Mouse (Mus musculus): ENCODE measurements at regions not wholly inside any gene's neighbourhood (a gene's known extent, or its start where the extent isn't known, plus 50 kb on each side); places are given as distances from the start of the nearest gene placed in this dataset.

GRCm38 (mm10) chr15:5554926-5555325, 310.9 kb upstream of the Ptger4 start:
- Histone ChIP-seq H3K36me3 (replicated peaks in 1 of 2; ENCODE audit: control insufficient read depth in 1 of 2, insufficient read depth in 1 of 2, low read length in 1 of 2) (no peaks in the 10 kb centered on the region), H3K27ac (ENCODE audit: insufficient read depth, low read depth) (no peak overlapping the region), H3K4me2 (ENCODE audit: insufficient read depth, low read depth, poor library complexity, severe bottlenecking) (peak overlapping the region; percentile 75; the same call in 1 of the 2 replicates), H3K9me3 (replicated peaks; ENCODE audit: low read length) (peaks cover 3% of the 10 kb centered on the region), H3K9ac (ENCODE audit: insufficient read depth, low read depth) (peak overlapping the region; percentile 39; the same call in 1 of the 2 replicates), H3K79me2 (replicated peaks; ENCODE audit: control insufficient read depth, extremely low read depth, insufficient read depth, poor library complexity, severe bottlenecking) (no peaks in the 10 kb centered on the region), H3K4me3 (replicated peaks in 1 of 3; ENCODE audit: low read depth in 2 of 3, low read length in 2 of 3, poor library complexity in 1 of 3) (no peak overlapping the region), H3K27me3 (replicated peaks) (no peaks in the 10 kb centered on the region), H3K4me1 (ENCODE audit: control insufficient read depth in 1 of 2, insufficient read depth in 2 of 2) (peaks cover 3 to 36% of the 10 kb centered on the region in 2 experiments; a peak in 2 of 4 replicates)
- DNase-seq (ENCODE audit: extremely low read depth) = peak; percentile 28
- in situ Hi-C loops (cut with MboI; ENCODE audit: low pct_ligation_motif_present, low pct_unique_long_range_greater_than_20kb, low sequenced_read_pairs) = no loop called here
- dilution Hi-C loops (cut with MboI; ENCODE audit: extremely low pct_ligation_motif_present, extremely low pct_unique_long_range_greater_than_20kb, low sequenced_read_pairs) = no loop called here
- no peak for TF ChIP-seq ZNF384 (IDR thresholded peaks at IDR 0.05; ENCODE audit: low read depth, low read length)
- TF ChIP-seq EP300 (IDR thresholded peaks at IDR 0.05; ENCODE audit: low read length) = no peak
- no peak for TF ChIP-seq ETS1 (conservative IDR thresholded peaks at IDR 0.05; ENCODE audit: low read depth, low read length)
- TF ChIP-seq MYC (IDR thresholded peaks at IDR 0.05; ENCODE audit: low read depth, low read length) = no peak
- TF ChIP-seq NRF1 (IDR thresholded peaks at IDR 0.05; ENCODE audit: low read depth, low read length) = no peak
- TF ChIP-seq RAD21 (IDR thresholded peaks at IDR 0.05; ENCODE audit: low read depth, low read length) = no peak
- TF ChIP-seq CHD1 (IDR thresholded peaks at IDR 0.05; ENCODE audit: low read depth, low read length) = no peak
- TF ChIP-seq POLR2AphosphoS2 (IDR thresholded peaks at IDR 0.05; ENCODE audit: low read depth, low read length) = no peak
- TF ChIP-seq SMC3 (IDR thresholded peaks at IDR 0.05; ENCODE audit: low read depth, low read length) = no peak
- TF ChIP-seq MAZ (IDR thresholded peaks at IDR 0.05; ENCODE audit: low read depth, low read length) = no peak
- TF ChIP-seq USF1 (IDR thresholded peaks at IDR 0.05; ENCODE audit: low read depth, low read length) = no peak

GRCm38 (mm10) chr15:5555381-5556066, 311.5 kb upstream of the Ptger4 start:
- H3K27ac ChIP-seq (ENCODE audit: insufficient read depth, low read depth) = no peak overlapping the region
- no peak overlapping the region for H3K4me3 ChIP-seq (replicated peaks in 1 of 3; ENCODE audit: low read depth in 2 of 3, low read length in 2 of 3, poor library complexity in 1 of 3)
- peak overlapping the region; percentile 15; the same call in 1 of the 2 replicates for H3K4me2 ChIP-seq (ENCODE audit: insufficient read depth, low read depth, poor library complexity, severe bottlenecking)
- H3K79me2 ChIP-seq (replicated peaks; ENCODE audit: control insufficient read depth, extremely low read depth, insufficient read depth, poor library complexity, severe bottlenecking) = no peaks in the 10 kb centered on the region
- peaks cover 3 to 36% of the 10 kb centered on the region in 2 experiments; a peak in 2 of 4 replicates for H3K4me1 ChIP-seq (ENCODE audit: control insufficient read depth in 1 of 2, insufficient read depth in 2 of 2)
- no peak for DNase-seq (ENCODE audit: extremely low read depth)
- TF ChIP-seq NELFE (IDR thresholded peaks at IDR 0.05; ENCODE audit: low read depth, low read length) (no peak), JUN (IDR thresholded peaks at IDR 0.05; ENCODE audit: insufficient read depth, low read depth, low read length) (no peak), PAX5 (IDR thresholded peaks at IDR 0.05; ENCODE audit: low read length) (no peak), GABPA (IDR thresholded peaks at IDR 0.05; ENCODE audit: insufficient replicate concordance, low read depth, low read length) (no peak)
- H3K36me3 ChIP-seq (replicated peaks in 1 of 2; ENCODE audit: control insufficient read depth in 1 of 2, insufficient read depth in 1 of 2, low read length in 1 of 2) = no peaks in the 10 kb centered on the region
- peak overlapping the region; percentile 39; the same call in 1 of the 2 replicates for H3K9ac ChIP-seq (ENCODE audit: insufficient read depth, low read depth)
- in situ Hi-C loops (cut with MboI; ENCODE audit: low pct_ligation_motif_present, low pct_unique_long_range_greater_than_20kb, low sequenced_read_pairs) = no loop called here
- H3K9me3 ChIP-seq (replicated peaks; ENCODE audit: low read length) = peaks cover 3% of the 10 kb centered on the region
- dilution Hi-C loops (cut with MboI; ENCODE audit: extremely low pct_ligation_motif_present, extremely low pct_unique_long_range_greater_than_20kb, low sequenced_read_pairs) = no loop called here
- no peaks in the 10 kb centered on the region for H3K27me3 ChIP-seq (replicated peaks)
